Mouse (Mus musculus): ENCODE measurements around the gene Fam83g.

DNA sequence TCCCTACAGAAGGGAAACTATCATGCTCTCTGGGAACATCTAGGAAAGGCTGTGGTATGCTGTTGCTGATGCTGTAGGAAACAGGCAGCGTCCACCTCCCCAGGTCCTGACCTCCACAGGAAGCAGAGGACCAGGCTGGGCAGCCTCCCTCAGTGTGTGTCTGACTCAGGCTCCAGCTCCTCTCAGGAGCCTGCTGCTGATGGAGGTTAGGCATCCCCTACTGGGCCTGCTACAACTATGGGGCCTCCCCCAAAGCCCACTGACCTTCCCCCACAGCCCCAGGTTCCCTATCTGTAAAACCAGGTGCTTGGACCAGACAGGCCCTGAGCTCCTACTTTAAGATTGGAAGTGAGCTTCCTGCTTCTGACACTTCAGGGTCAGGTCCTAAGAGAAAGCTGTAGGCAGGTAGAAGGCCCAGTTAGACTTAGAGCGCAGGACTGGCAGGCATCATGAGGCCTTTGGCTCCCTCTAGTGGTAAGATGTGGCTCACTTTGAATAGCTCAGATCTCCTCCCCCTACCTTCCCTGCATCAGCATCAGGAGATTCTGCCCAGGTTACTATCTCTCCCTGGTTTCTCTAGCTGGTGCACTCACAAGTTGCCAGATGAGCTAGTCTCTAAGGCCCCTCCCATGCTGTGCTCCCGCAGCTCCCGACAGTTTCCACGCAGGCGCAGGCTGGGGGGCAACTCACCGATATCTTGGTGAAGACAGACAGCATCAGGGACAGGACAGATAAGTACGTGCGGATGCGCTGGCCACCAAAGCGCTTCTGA, 30.6 kb downstream of the Fam83g start:
- TF ChIP-seq CTCF (IDR thresholded peaks at IDR 0.05) (peak; percentile 95), POLR2A (IDR thresholded peaks at IDR 0.05; ENCODE audit: insufficient read depth, low read depth, low read length) (no peak), EP300 (IDR thresholded peaks at IDR 0.05; ENCODE audit: insufficient read depth, low read depth, low read length) (peak; percentile 96)
